Mouse (Mus musculus) heart, postnatal 0 days (tissue): ENCODE results near the gene Nos3.

Experiments used
- CTCF ChIP-seq: IDR thresholded peaks from 2 replicates; pipeline ENCODE4 v1.5.1; 2016; ENCODE audit warnings: antibody characterized with exemption, control low read depth, low read depth
- EP300 ChIP-seq: IDR thresholded peaks from 2 replicates; pipeline ENCODE4 v1.6.1; 2016; ENCODE audit warnings: antibody characterized with exemption, low read depth

DNA sequence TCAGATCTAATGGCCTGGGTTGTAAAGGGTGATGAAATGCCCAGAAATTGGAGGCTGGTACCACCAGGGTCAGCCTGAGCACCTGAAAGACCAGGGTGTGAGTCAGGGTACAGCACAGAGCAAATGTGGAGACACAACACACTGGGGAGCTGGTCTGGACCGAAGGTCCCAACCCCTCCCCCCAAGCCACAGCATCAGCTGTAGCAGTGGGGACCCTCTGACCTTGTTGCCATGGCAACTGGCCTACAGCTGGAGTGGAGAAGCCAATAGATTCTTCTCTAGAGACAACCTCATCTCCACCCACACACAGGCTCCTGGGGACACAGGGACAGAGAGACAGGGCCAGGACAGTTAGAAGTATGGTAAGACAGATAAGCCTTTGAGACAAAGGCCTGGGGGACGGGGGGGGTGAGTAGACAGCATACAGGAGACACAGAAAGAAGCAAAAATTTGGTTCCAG, 20.6 kb upstream of the Nos3 start:
- TF ChIP-seq EP300 (no peak), CTCF (no peak)
